Mouse (Mus musculus): ENCODE measurements at regions not wholly inside any gene's neighbourhood (a gene's known extent, or its start where the extent isn't known, plus 50 kb on each side); places are given as distances from the start of the nearest gene placed in this dataset.

GRCm38 (mm10) chr11:84585626-84586025, 60.3 kb upstream of the Lhx1 start:
- Histone ChIP-seq H3K27ac (replicated peaks; ENCODE audit: low read depth, low read length) (no peak overlapping the region), H3K9me3 (ENCODE audit: control insufficient read depth, low read length) (no peaks in the 10 kb centered on the region), H3K27me3 (replicated peaks; ENCODE audit: control insufficient read depth, insufficient read depth, low read length) (no peaks in the 10 kb centered on the region), H3K4me3 (ENCODE audit: low read depth, low read length) (no peak overlapping the region), H3K9ac (ENCODE audit: low read depth, low read length) (no peak overlapping the region), H3K4me1 (ENCODE audit: control insufficient read depth, insufficient read depth, low read length) (no peaks in the 10 kb centered on the region), H3K4me2 (ENCODE audit: low read depth, low read length) (no peak overlapping the region), H3K36me3 (ENCODE audit: control insufficient read depth, insufficient read depth, low read length) (no peaks in the 10 kb centered on the region)
- DNase-seq (ENCODE audit: low spot score) (no peak), ATAC-seq (ENCODE audit: low read depth) (no peak)
- WGBS = 32% methylated on average over 3 of the region's 3 CpGs

GRCm38 (mm10) chr11:84578805-84579541, 53.6 kb upstream of the Lhx1 start:
- Histone ChIP-seq H3K27me3 (replicated peaks; ENCODE audit: control insufficient read depth, insufficient read depth, low read length) (peaks cover 10% of the 10 kb centered on the region; the same call in 1 of the 2 replicates), H3K9ac (ENCODE audit: low read depth, low read length) (no peak overlapping the region), H3K36me3 (ENCODE audit: control insufficient read depth, insufficient read depth, low read length) (no peaks in the 10 kb centered on the region), H3K27ac (replicated peaks; ENCODE audit: low read depth, low read length) (no peak overlapping the region), H3K4me3 (ENCODE audit: low read depth, low read length) (no peak overlapping the region), H3K9me3 (ENCODE audit: control insufficient read depth, low read length) (no peaks in the 10 kb centered on the region), H3K4me1 (ENCODE audit: control insufficient read depth, insufficient read depth, low read length) (no peaks in the 10 kb centered on the region), H3K4me2 (ENCODE audit: low read depth, low read length) (no peak overlapping the region)
- DNase-seq (ENCODE audit: low spot score) = no peak
- ATAC-seq (ENCODE audit: low read depth) = no peak
- 61% methylated on average over 17 of the region's 17 CpGs for WGBS

All from embryonic facial prominence, embryonic 14.5 days (tissue).